Mouse (Mus musculus): ENCODE measurements around the gene Map3k20. TPM values are rescaled to one million over a fixed set of nuclear protein-coding genes. Genes with fewer than 3 reads are reported as not detected.
A peak's percentile ranks its signal among the peaks of the same experiment; 100 is the strongest.

Map3k20 gene
- polyA plus RNA-seq, 1 experiment: 6.0 TPM

GRCm38 (mm10) chr2:72254813-72255582 lies 30.4 kb upstream of the Map3k20 start:
- Histone ChIP-seq H3K4me1 (ENCODE audit: control insufficient read depth, insufficient read depth, insufficient read length, low read length) (peaks cover 5% of the 10 kb centered on the region; the same call in 1 of the 2 replicates), H3K27ac (ENCODE audit: insufficient read depth, low read depth, low read length) (peak overlapping the region; percentile 61; the same call in 1 of the 2 replicates), H3K27me3 (ENCODE audit: control insufficient read depth, insufficient read depth, low read length) (no peaks in the 10 kb centered on the region), H3K36me3 (ENCODE audit: control insufficient read depth, insufficient read depth, low read length) (no peaks in the 10 kb centered on the region), H3K4me3 (ENCODE audit: low read depth, low read length) (peak overlapping the region; percentile 42)
- WGBS: 15% methylated on average over 14 of the region's 14 CpGs
- TF ChIP-seq CTCF (IDR thresholded peaks at IDR 0.05; ENCODE audit: extremely low read depth, insufficient read length, insufficient replicate concordance, low read depth, low read length): no peak
- peak; percentile 37; the same call in 1 of the 2 replicates for TF ChIP-seq POLR2A (IDR thresholded peaks at IDR 0.05; ENCODE audit: low read depth, low read length)

- H3K27ac ChIP-seq (ENCODE audit: insufficient read depth, low read depth, low read length): no peak overlapping the region
- H3K27me3 ChIP-seq (ENCODE audit: control insufficient read depth, insufficient read depth, low read length): no peaks in the 10 kb centered on the region
- H3K4me3 ChIP-seq (ENCODE audit: low read depth, low read length): no peak overlapping the region
- WGBS: 82% methylated on average over 1 of the region's 1 CpGs
- no peaks in the 10 kb centered on the region for H3K36me3 ChIP-seq (ENCODE audit: control insufficient read depth, insufficient read depth, low read length)
- TF ChIP-seq POLR2A (IDR thresholded peaks at IDR 0.05; ENCODE audit: low read depth, low read length) (no peak), CTCF (IDR thresholded peaks at IDR 0.05; ENCODE audit: extremely low read depth, insufficient read length, insufficient replicate concordance, low read depth, low read length) (no peak)
- H3K4me1 ChIP-seq (ENCODE audit: control insufficient read depth, insufficient read depth, insufficient read length, low read length): no peaks in the 10 kb centered on the region
Measured at GRCm38 (mm10) chr2:72260704-72261103, 24.7 kb upstream of the Map3k20 start.

- Histone ChIP-seq H3K27ac (ENCODE audit: insufficient read depth, low read depth, low read length) (no peak overlapping the region), H3K4me1 (ENCODE audit: control insufficient read depth, insufficient read depth, insufficient read length, low read length) (no peaks in the 10 kb centered on the region), H3K4me3 (ENCODE audit: low read depth, low read length) (no peak overlapping the region), H3K27me3 (ENCODE audit: control insufficient read depth, insufficient read depth, low read length) (no peaks in the 10 kb centered on the region), H3K36me3 (ENCODE audit: control insufficient read depth, insufficient read depth, low read length) (no peaks in the 10 kb centered on the region)
- TF ChIP-seq CTCF (IDR thresholded peaks at IDR 0.05; ENCODE audit: extremely low read depth, insufficient read length, insufficient replicate concordance, low read depth, low read length): no peak
- no peak for TF ChIP-seq POLR2A (IDR thresholded peaks at IDR 0.05; ENCODE audit: low read depth, low read length)
- 66% methylated on average over 6 of the region's 6 CpGs for WGBS
Measured at GRCm38 (mm10) chr2:72262814-72263480, 22.5 kb upstream of the Map3k20 start.

- Histone ChIP-seq H3K4me3 (ENCODE audit: low read depth, low read length) (no peak overlapping the region), H3K4me1 (ENCODE audit: control insufficient read depth, insufficient read depth, insufficient read length, low read length) (no peaks in the 10 kb centered on the region), H3K36me3 (ENCODE audit: control insufficient read depth, insufficient read depth, low read length) (no peaks in the 10 kb centered on the region), H3K27ac (ENCODE audit: insufficient read depth, low read depth, low read length) (no peak overlapping the region), H3K27me3 (ENCODE audit: control insufficient read depth, insufficient read depth, low read length) (no peaks in the 10 kb centered on the region)
- WGBS: 82% methylated on average over 6 of the region's 6 CpGs
- no peak for TF ChIP-seq CTCF (IDR thresholded peaks at IDR 0.05; ENCODE audit: extremely low read depth, insufficient read length, insufficient replicate concordance, low read depth, low read length)
Measured at GRCm38 (mm10) chr2:72267390-72267789, 18.0 kb upstream of the Map3k20 start.

- whole genome bisulfite sequencing: 59% methylated on average over 4 of the region's 4 CpGs
Measured at GRCm38 (mm10) chr2:72269651-72270341, 15.6 kb upstream of the Map3k20 start.

GRCm38 (mm10) chr2:72278247-72278873 lies 7.1 kb upstream of the Map3k20 start:
- Histone ChIP-seq H3K4me1 (ENCODE audit: control insufficient read depth, insufficient read depth, insufficient read length, low read length) (no peaks in the 10 kb centered on the region), H3K36me3 (ENCODE audit: control insufficient read depth, insufficient read depth, low read length) (no peaks in the 10 kb centered on the region), H3K27me3 (ENCODE audit: control insufficient read depth, insufficient read depth, low read length) (no peaks in the 10 kb centered on the region), H3K27ac (ENCODE audit: insufficient read depth, low read depth, low read length) (no peak overlapping the region), H3K4me3 (ENCODE audit: low read depth, low read length) (no peak overlapping the region)
- WGBS: 84% methylated on average over 4 of the region's 4 CpGs
- no peak for TF ChIP-seq POLR2A (IDR thresholded peaks at IDR 0.05; ENCODE audit: low read depth, low read length)
- no peak for TF ChIP-seq CTCF (IDR thresholded peaks at IDR 0.05; ENCODE audit: extremely low read depth, insufficient read length, insufficient replicate concordance, low read depth, low read length)

More at GRCm38 (mm10) chr2:72269651-72270341, 15.6 kb upstream of the Map3k20 start:
- Histone ChIP-seq H3K4me3 (ENCODE audit: low read depth, low read length) (no peak overlapping the region), H3K4me1 (ENCODE audit: control insufficient read depth, insufficient read depth, insufficient read length, low read length) (no peaks in the 10 kb centered on the region), H3K27me3 (ENCODE audit: control insufficient read depth, insufficient read depth, low read length) (no peaks in the 10 kb centered on the region), H3K27ac (ENCODE audit: insufficient read depth, low read depth, low read length) (no peak overlapping the region), H3K36me3 (ENCODE audit: control insufficient read depth, insufficient read depth, low read length) (no peaks in the 10 kb centered on the region)
- TF ChIP-seq POLR2A (IDR thresholded peaks at IDR 0.05; ENCODE audit: low read depth, low read length): no peak
- no peak for TF ChIP-seq CTCF (IDR thresholded peaks at IDR 0.05; ENCODE audit: extremely low read depth, insufficient read length, insufficient replicate concordance, low read depth, low read length)
